Mouse (Mus musculus): ENCODE measurements at regions not wholly inside any gene's neighbourhood (a gene's known extent, or its start where the extent isn't known, plus 50 kb on each side); places are given as distances from the start of the nearest gene placed in this dataset.

DNA sequence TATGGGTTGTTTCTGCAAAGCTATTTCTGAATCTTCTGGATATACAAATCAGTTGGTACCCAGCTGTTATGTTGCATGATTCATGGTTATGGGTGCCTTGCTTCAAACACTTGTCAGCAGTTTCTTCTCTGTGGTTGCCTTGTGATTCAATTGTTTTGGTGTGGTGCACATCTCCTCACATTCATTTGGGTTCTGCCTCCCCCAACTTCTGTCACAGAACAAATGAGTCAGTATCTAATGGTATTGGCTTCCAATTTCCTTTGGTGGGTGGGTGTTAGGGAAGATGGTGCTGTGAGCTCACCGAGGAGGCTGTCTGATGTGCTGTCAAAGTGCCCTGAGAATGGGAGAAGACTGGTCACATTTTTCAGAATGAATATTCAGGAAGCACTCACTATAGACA, 87.9 kb downstream of the Cypt15 start:
- DNase-seq (ENCODE audit: low spot score in 2 of 2): peak in 1 of 2 experiments; percentile 27

Measured in right cerebral cortex, postnatal 10 days (tissue).